Mouse (Mus musculus) lung, postnatal 14 days (tissue): ENCODE data around the gene Fnbp1.

Source experiments
- DNase-seq: peaks from one replicate; pipeline ENCODE4 v3.0.0; 2021

Gene Fnbp1

GRCm38 (mm10) chr2:31018519-31018918, 123.3 kb downstream of the Fnbp1 start:
- DNase-seq = no peak

GRCm38 (mm10) chr2:31017625-31018317, 124.0 kb downstream of the Fnbp1 start:
- no peak for DNase-seq

GRCm38 (mm10) chr2:31013371-31014120, 128.3 kb downstream of the Fnbp1 start:
- DNase-seq = no peak

GRCm38 (mm10) chr2:31007208-31007607, 134.6 kb downstream of the Fnbp1 start:
- DNase-seq = no peak

GRCm38 (mm10) chr2:31006434-31006833, 135.4 kb downstream of the Fnbp1 start:
- DNase-seq = no peak

GRCm38 (mm10) chr2:31005453-31005852, 136.4 kb downstream of the Fnbp1 start:
- DNase-seq = no peak

- DNase-seq = no peak
These were observed 139.0 kb downstream of the Fnbp1 start for GRCm38 (mm10) chr2:31002857-31003256.

- DNase-seq = no peak
These were observed 143.2 kb downstream of the Fnbp1 start for GRCm38 (mm10) chr2:30998443-30999260.

GRCm38 (mm10) chr2:30995432-30995996, 146.3 kb downstream of the Fnbp1 start:
- DNase-seq = peak; percentile 16

- DNase-seq = no peak
These were observed 147.0 kb downstream of the Fnbp1 start for GRCm38 (mm10) chr2:30994853-30995252.

GRCm38 (mm10) chr2:30990221-30990620, 151.6 kb downstream of the Fnbp1 start:
- no peak for DNase-seq

- peak; percentile 67 for DNase-seq
These were observed 156.4 kb downstream of the Fnbp1 start for GRCm38 (mm10) chr2:30985111-30986020.

GRCm38 (mm10) chr2:30983024-30983423, 158.8 kb downstream of the Fnbp1 start:
- no peak for DNase-seq

GRCm38 (mm10) chr2:30981790-30982513, 159.9 kb downstream of the Fnbp1 start, which contains the start of the genes BC005624 and Usp20:
Gene BC005624 (minus strand): TSS chr2:30982201.
Gene Usp20 (plus strand): TSS chr2:30982279.
- DNase-seq = peak; percentile 99
